In the genomic region with DNA sequence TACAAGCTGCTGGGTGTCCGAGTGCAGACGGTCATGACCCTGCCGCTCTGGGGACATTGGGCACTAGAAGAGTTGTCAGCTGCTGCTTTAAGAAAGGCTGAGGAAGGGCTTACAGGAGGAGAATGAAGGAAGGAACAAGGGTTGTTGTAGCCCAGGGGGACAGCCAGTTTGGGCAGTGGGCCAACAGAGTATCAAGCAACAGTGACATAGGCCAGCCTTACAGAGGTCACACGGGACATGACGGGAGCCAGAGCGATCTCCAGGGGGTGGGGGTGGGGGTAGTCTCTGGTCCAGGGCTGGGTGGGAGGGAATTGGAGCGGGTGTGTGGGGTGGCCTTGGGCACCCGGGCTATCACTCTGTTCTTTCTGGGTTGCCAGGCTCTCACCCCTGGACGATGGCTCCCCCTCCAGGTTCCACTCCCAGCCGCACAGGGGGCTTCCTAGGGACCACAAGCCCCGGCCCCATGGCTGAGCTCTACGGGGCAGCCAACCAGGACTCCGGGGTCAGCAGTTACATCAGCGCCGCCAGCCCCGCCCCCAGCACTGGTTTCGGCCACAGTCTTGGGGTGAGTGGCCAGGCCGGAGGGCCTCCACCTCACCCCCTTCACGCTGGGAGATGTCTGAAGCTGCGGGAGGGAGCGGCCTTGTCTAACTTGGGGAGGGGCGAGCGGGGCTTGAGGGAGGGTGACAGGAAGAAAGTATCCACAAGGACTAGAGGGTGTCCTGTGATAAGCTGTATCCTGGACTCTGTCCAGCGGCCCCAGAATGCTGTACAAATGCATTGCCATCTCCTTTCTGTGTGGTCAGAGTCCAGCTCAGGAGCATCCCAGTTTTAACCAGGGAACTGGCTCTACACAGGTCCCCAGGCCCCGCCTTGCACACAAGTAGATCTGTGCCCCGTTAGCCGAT, we compare ENCODE assay signal across 18 mouse cellular contexts. TPM values are rescaled to one million over a fixed set of nuclear protein-coding genes. Genes with fewer than 3 reads are reported as not detected.
DNase-seq lines count a peak whose midpoint lies in the region; ATAC-seq and TF ChIP-seq lines count a peak whose summit lies in the region.
"Had no signal": no experiment of that assay in that cellular context is flagged by ENCODE, and none has a peak within 500 bp of the region (broad histone marks: within the 10 kb centered on the region; RNA-seq: fewer than 3 reads in every experiment).

No protein-coding gene starts in this region.

- H3K4me2 ChIP-seq in limb, embryonic 11.5 days (ENCODE audit: low read depth, severe bottlenecking): no peak overlapping the region
- H3K4me2 ChIP-seq in midbrain, embryonic 14.5 days (ENCODE audit: low read length): no peak overlapping the region
- H3K4me2 ChIP-seq: kidney, embryonic 15.5 days had no signal

- peak overlapping the region; percentile 16; the same call in 1 of the 2 replicates for H3K4me3 ChIP-seq in heart, embryonic 10.5 days
- H3K4me3 ChIP-seq in limb, embryonic 11.5 days (ENCODE audit: low read depth, low read length): no peak overlapping the region
- H3K4me3 ChIP-seq in limb, embryonic 10.5 days: no peak overlapping the region
- H3K4me3 ChIP-seq in ES-Bruce4 (ENCODE audit: low read depth, low read length): no peak overlapping the region
- H3K4me3 ChIP-seq in midbrain, embryonic 14.5 days (replicated peaks; ENCODE audit: low read depth, low read length): no peak overlapping the region
- H3K4me3 ChIP-seq: kidney, embryonic 15.5 days; left cerebral cortex, adult 2 months had no signal

- TF ChIP-seq CTCF in ES-Bruce4 (IDR thresholded peaks at IDR 0.05; ENCODE audit: low read depth, low read length): no peak

- TF ChIP-seq EP300 in ES-Bruce4 (IDR thresholded peaks at IDR 0.05; ENCODE audit: insufficient read depth, low read depth, low read length): no peak

- peaks cover 65% of the 10 kb centered on the region for H3K36me3 ChIP-seq in heart, embryonic 10.5 days
- peaks cover 16% of the 10 kb centered on the region for H3K36me3 ChIP-seq in limb, embryonic 11.5 days (ENCODE audit: control insufficient read depth, insufficient read depth, low read length)
- peaks cover 93% of the 10 kb centered on the region for H3K36me3 ChIP-seq in limb, embryonic 10.5 days
- H3K36me3 ChIP-seq in ES-Bruce4 (ENCODE audit: control insufficient read depth, insufficient read depth, low read length, poor library complexity, severe bottlenecking): no peaks in the 10 kb centered on the region
- peaks cover 92% of the 10 kb centered on the region for H3K36me3 ChIP-seq in midbrain, embryonic 14.5 days (ENCODE audit: control insufficient read depth, insufficient read depth, low read length)

- H3K27me3 ChIP-seq in heart, embryonic 10.5 days (ENCODE audit: insufficient read depth, poor library complexity, severe bottlenecking): no peaks in the 10 kb centered on the region
- H3K27me3 ChIP-seq in limb, embryonic 11.5 days (ENCODE audit: control insufficient read depth, insufficient read depth, low read length): no peaks in the 10 kb centered on the region
- no peaks in the 10 kb centered on the region for H3K27me3 ChIP-seq in limb, embryonic 10.5 days (ENCODE audit: low read depth, poor library complexity, severe bottlenecking)
- H3K27me3 ChIP-seq in ES-Bruce4 (ENCODE audit: control insufficient read depth, insufficient read depth, low read length, poor library complexity, severe bottlenecking): no peaks in the 10 kb centered on the region
- H3K27me3 ChIP-seq in midbrain, embryonic 14.5 days (ENCODE audit: control insufficient read depth, insufficient read depth, low read length): no peaks in the 10 kb centered on the region
- H3K27me3 ChIP-seq: kidney, embryonic 15.5 days had no signal

- peak overlapping the region; percentile 74 for H3K27ac ChIP-seq in heart, embryonic 10.5 days
- H3K27ac ChIP-seq in limb, embryonic 11.5 days (replicated peaks; ENCODE audit: low read depth, low read length): no peak overlapping the region
- no peak overlapping the region for H3K27ac ChIP-seq in limb, embryonic 10.5 days
- H3K27ac ChIP-seq in ES-Bruce4 (ENCODE audit: insufficient read depth, low read length): no peak overlapping the region
- H3K27ac ChIP-seq in midbrain, embryonic 14.5 days (replicated peaks; ENCODE audit: low read depth, low read length): 0 out of 2 replicates have a peak overlapping the region, but pooled peaks have one; percentile 54
- H3K27ac ChIP-seq: kidney, embryonic 15.5 days; left cerebral cortex, adult 2 months had no signal

- TF ChIP-seq POLR2A in ES-Bruce4 (IDR thresholded peaks at IDR 0.05; ENCODE audit: insufficient read depth, low read length): no peak

- ATAC-seq in limb, embryonic 11.5 days (ENCODE audit: insufficient number of reproducible peaks, low FRiP score, low TSS enrichment, low read depth): 0 out of 2 replicates have a peak, but pooled peaks have one; percentile 37
- no peak for ATAC-seq in midbrain, embryonic 14.5 days (ENCODE audit: low FRiP score, low TSS enrichment)
- ATAC-seq: forebrain, postnatal 0 days had no signal

- H3K4me1 ChIP-seq in heart, embryonic 10.5 days: peaks cover 34% of the 10 kb centered on the region
- H3K4me1 ChIP-seq in limb, embryonic 11.5 days (ENCODE audit: control insufficient read depth, insufficient read depth, low read length): no peaks in the 10 kb centered on the region
- no peaks in the 10 kb centered on the region for H3K4me1 ChIP-seq in limb, embryonic 10.5 days
- no peaks in the 10 kb centered on the region for H3K4me1 ChIP-seq in ES-Bruce4 (ENCODE audit: control insufficient read depth, insufficient read depth, low read length)
- no peaks in the 10 kb centered on the region for H3K4me1 ChIP-seq in midbrain, embryonic 14.5 days (ENCODE audit: control insufficient read depth, insufficient read depth, low read length)

- no peak for DNase-seq in heart, embryonic 10.5 days (ENCODE audit: low spot score)
- DNase-seq in heart, adult 9 months (ENCODE audit: low spot score in 2 of 2): no peak
- no peak for DNase-seq in limb, embryonic 11.5 days (ENCODE audit: low spot score)
- no peak for DNase-seq in limb, embryonic 10.5 days (ENCODE audit: low spot score)
- DNase-seq in midbrain, embryonic 14.5 days: no peak
- DNase-seq in gastrocnemius, postnatal 14 days: no peak
- no peak for DNase-seq in thymus, postnatal 25 days
- DNase-seq: adrenal gland, adult 2 months; cerebellum, adult 8-10 months; forebrain, postnatal 0 days; gastrocnemius, postnatal 10 days; thymus, postnatal 36 days had no signal

- no peaks in the 10 kb centered on the region for H3K9me3 ChIP-seq in heart, embryonic 10.5 days
- no peaks in the 10 kb centered on the region for H3K9me3 ChIP-seq in limb, embryonic 11.5 days (ENCODE audit: control insufficient read depth, low read length)
- no peaks in the 10 kb centered on the region for H3K9me3 ChIP-seq in limb, embryonic 10.5 days (replicated peaks)
- no peaks in the 10 kb centered on the region for H3K9me3 ChIP-seq in ES-Bruce4 (replicated peaks; ENCODE audit: control insufficient read depth, insufficient read depth, low read length, poor library complexity, severe bottlenecking)
- no peaks in the 10 kb centered on the region for H3K9me3 ChIP-seq in midbrain, embryonic 14.5 days (ENCODE audit: control insufficient read depth, low read length)
- H3K9me3 ChIP-seq: kidney, embryonic 15.5 days had no signal

- intact Hi-C loops in gastrocnemius, postnatal 14 days (cut with DNase I; ENCODE audit: low total_unique reads): no loop called here

- WGBS in heart, embryonic 10.5 days: 72% methylated on average over 27 of the region's 27 CpGs
- WGBS in limb, embryonic 11.5 days: 95% methylated on average over 27 of the region's 27 CpGs
- WGBS in limb, embryonic 10.5 days: 94% methylated on average over 27 of the region's 27 CpGs
- 88% methylated on average over 27 of the region's 27 CpGs for WGBS in midbrain, embryonic 14.5 days

- no peak overlapping the region for H3K9ac ChIP-seq in limb, embryonic 11.5 days (ENCODE audit: low read length)
- peak overlapping the region; percentile 8; the same call in 1 of the 2 replicates for H3K9ac ChIP-seq in ES-Bruce4 (ENCODE audit: low read depth, poor library complexity, severe bottlenecking)
- H3K9ac ChIP-seq in midbrain, embryonic 14.5 days (replicated peaks; ENCODE audit: low read length): no peak overlapping the region
- H3K9ac ChIP-seq: forebrain, postnatal 0 days; kidney, embryonic 15.5 days had no signal

RNA-seq across cellular contexts. Expression of a gene that starts 15.4 kb away (rescaled TPM):
- polyA plus RNA-seq in heart, embryonic 10.5 days (2016; fragmentation: Nextera tagmentation; extraction: Ambion mirVana): 0.48 and 1.4 TPM in 2 replicates
- polyA plus RNA-seq in limb, embryonic 11.5 days (2014; fragmentation: Nextera tagmentation; extraction: Ambion mirVana): not detected in 2 replicates
- not detected in 2 replicates for polyA plus RNA-seq in limb, embryonic 10.5 days (2016; fragmentation: Nextera tagmentation; extraction: Ambion mirVana)
- 55.4 and 63.2 TPM in 2 replicates for polyA plus RNA-seq in ES-Bruce4 (2011; ENCODE audit: insufficient read depth, insufficient read length, low read depth, missing spikeins)
- polyA plus RNA-seq in midbrain, embryonic 14.5 days (2014; fragmentation: Nextera tagmentation; extraction: Ambion mirVana): not detected in 2 replicates
- total RNA-seq in gastrocnemius, postnatal 14 days (2021): not detected
- total RNA-seq: adrenal gland, adult 2 months; forebrain, postnatal 0 days; gastrocnemius, postnatal 10 days; layer of hippocampus, adult 18-20 months; left cerebral cortex, adult 2 months; megakaryocyte, adult 5-6 weeks had no signal
- polyA plus RNA-seq: adrenal gland, adult 2 months; forebrain, postnatal 0 days; liver, adult 2 months had no signal

RNA-seq across cellular contexts. Expression of a gene that starts 21.3 kb away (rescaled TPM):
- 9.6 and 17.1 TPM in 2 replicates for polyA plus RNA-seq in heart, embryonic 10.5 days (2016; fragmentation: Nextera tagmentation; extraction: Ambion mirVana)
- 45.9 and 48.3 TPM in 2 replicates for polyA plus RNA-seq in limb, embryonic 11.5 days (2014; fragmentation: Nextera tagmentation; extraction: Ambion mirVana)
- 54.0 and 60.6 TPM in 2 replicates for polyA plus RNA-seq in limb, embryonic 10.5 days (2016; fragmentation: Nextera tagmentation; extraction: Ambion mirVana)
- 48.7 and 49.2 TPM in 2 replicates for polyA plus RNA-seq in ES-Bruce4 (2011; ENCODE audit: insufficient read depth, insufficient read length, low read depth, missing spikeins)
- polyA plus RNA-seq in midbrain, embryonic 14.5 days (2014; fragmentation: Nextera tagmentation; extraction: Ambion mirVana): 71.6 and 101 TPM in 2 replicates
- 1 to 10 TPM; 1.0 to 1.9 TPM for total RNA-seq in gastrocnemius, postnatal 14 days (2021)
- total RNA-seq: liver, adult 2 months; megakaryocyte, adult 5-6 weeks had no signal

RNA-seq across cellular contexts. Expression of a gene that starts 33.9 kb away (rescaled TPM):
- polyA plus RNA-seq in heart, embryonic 10.5 days (2016; fragmentation: Nextera tagmentation; extraction: Ambion mirVana): 18.7 and 19.0 TPM in 2 replicates
- 19.2 and 19.7 TPM in 2 replicates for polyA plus RNA-seq in limb, embryonic 11.5 days (2014; fragmentation: Nextera tagmentation; extraction: Ambion mirVana)
- polyA plus RNA-seq in limb, embryonic 10.5 days (2016; fragmentation: Nextera tagmentation; extraction: Ambion mirVana): 16.0 and 18.5 TPM in 2 replicates
- polyA plus RNA-seq in ES-Bruce4 (2011; ENCODE audit: insufficient read depth, insufficient read length, low read depth, missing spikeins): 22.2 and 28.3 TPM in 2 replicates
- 23.8 and 25.9 TPM in 2 replicates for polyA plus RNA-seq in midbrain, embryonic 14.5 days (2014; fragmentation: Nextera tagmentation; extraction: Ambion mirVana)
- 10 to 100 TPM; 10.3 to 16.6 TPM for total RNA-seq in gastrocnemius, postnatal 14 days (2021)

RNA-seq across cellular contexts. Expression of a gene that starts 55.8 kb away (rescaled TPM):
- 30.3 and 31.9 TPM in 2 replicates for polyA plus RNA-seq in heart, embryonic 10.5 days (2016; fragmentation: Nextera tagmentation; extraction: Ambion mirVana)
- 13.5 and 17.7 TPM in 2 replicates for polyA plus RNA-seq in limb, embryonic 11.5 days (2014; fragmentation: Nextera tagmentation; extraction: Ambion mirVana)
- 36.8 and 45.3 TPM in 2 replicates for polyA plus RNA-seq in limb, embryonic 10.5 days (2016; fragmentation: Nextera tagmentation; extraction: Ambion mirVana)
- 35.1 and 38.1 TPM in 2 replicates for polyA plus RNA-seq in ES-Bruce4 (2011; ENCODE audit: insufficient read depth, insufficient read length, low read depth, missing spikeins)
- polyA plus RNA-seq in midbrain, embryonic 14.5 days (2014; fragmentation: Nextera tagmentation; extraction: Ambion mirVana): 10.9 and 11.3 TPM in 2 replicates
- total RNA-seq in gastrocnemius, postnatal 14 days (2021): 10 to 100 TPM; 80.6 to 83.4 TPM

Comparison
In these comparisons a context has a peak if more than half of its experiments do, and no peak if none do; other contexts are left out.
1. H3K27ac ChIP-seq: peak in heart, embryonic 10.5 days (single experiment) and midbrain, embryonic 14.5 days (single experiment); none in limb, embryonic 11.5 days (single experiment), limb, embryonic 10.5 days (single experiment) and ES-Bruce4 (single experiment).
2. RNA of a gene that starts 15.4 kb away (polyA plus RNA-seq): 55.4 to 63.2 TPM in ES-Bruce4; 0.48 to 1.4 TPM in heart, embryonic 10.5 days, not detected in limb, embryonic 11.5 days, not detected in limb, embryonic 10.5 days and not detected in midbrain, embryonic 14.5 days; every median in the first group is over 10 times any median in the second.